Mouse (Mus musculus) right cerebral cortex, postnatal 4 days (tissue): ENCODE measurements around the gene Id3.

ENCODE experiments used
- DNase-seq: peaks from one replicate; pipeline ENCODE4 v3.0.0-alpha.2; 2022

Id3 gene

DNA sequence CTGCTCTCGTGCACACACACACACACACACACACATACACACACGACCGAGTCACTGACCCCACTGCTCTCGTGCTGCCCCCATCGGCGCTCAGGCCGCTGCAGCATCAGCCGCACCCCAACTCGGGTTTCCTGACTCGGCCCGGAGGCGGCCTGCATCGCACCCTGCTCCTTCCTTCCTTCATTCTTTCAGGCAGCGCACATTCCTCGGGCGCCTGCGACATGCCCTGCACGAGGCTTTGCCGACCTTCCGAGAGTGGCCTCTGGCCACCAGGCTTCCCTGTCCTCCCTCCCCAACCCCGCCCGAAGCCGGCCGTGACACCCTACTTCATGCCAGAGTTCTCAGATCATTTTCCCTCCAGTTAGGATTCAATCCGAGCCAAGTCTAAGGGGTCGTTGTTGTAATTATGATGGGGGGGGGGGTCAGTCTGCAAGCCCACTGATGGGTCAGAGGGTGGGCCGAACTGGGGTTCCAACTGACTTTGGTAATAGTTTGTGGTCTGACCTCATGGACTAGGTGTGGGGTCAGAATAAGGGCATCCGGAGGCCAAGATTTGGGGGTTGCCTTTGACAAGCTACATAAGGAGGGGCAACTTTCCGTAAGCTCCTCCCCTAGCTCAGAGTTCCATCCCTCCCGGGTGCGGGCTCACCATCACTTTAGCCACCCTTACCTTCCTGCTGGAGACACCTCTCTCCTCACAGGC, 5.2 kb downstream of the Id3 start:
- no peak for DNase-seq

DNA sequence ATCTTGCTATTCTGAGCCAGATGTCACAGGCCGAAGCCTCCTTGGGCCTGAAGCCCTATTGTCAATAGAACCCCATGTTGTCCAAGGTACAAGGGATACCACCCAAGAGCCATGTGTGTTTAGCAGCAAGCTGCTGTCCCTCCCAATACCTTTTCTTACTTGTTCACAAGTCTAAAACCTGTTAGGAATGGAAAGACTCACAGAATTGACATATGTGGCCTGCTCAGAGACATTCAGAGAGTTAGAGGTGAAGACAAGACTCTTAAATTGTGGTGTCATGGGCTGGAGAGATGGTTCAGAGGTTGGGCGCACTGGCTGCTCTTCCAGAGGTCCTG, 5.7 kb downstream of the Id3 start:
- DNase-seq: no peak

DNA sequence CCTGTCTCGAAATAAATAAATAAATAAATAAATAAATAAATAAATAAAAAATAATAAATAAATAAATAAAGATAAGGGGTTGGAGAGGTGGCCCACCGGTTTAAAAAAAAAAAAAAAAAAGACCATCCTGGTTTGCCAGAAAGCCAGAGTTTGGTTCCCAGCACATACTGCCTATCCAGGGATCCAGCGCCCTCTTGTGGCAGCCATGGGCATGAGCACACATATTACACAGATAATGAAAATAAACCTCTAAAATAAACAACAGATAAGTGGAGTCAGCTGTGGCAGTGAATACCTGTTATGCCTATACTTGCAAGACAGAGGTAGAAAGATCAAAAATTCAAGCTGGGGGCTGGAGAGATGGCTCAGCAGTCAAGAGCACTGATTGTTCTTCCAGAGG, 6.4 kb downstream of the Id3 start:
- DNase-seq: peak; percentile 63

DNA sequence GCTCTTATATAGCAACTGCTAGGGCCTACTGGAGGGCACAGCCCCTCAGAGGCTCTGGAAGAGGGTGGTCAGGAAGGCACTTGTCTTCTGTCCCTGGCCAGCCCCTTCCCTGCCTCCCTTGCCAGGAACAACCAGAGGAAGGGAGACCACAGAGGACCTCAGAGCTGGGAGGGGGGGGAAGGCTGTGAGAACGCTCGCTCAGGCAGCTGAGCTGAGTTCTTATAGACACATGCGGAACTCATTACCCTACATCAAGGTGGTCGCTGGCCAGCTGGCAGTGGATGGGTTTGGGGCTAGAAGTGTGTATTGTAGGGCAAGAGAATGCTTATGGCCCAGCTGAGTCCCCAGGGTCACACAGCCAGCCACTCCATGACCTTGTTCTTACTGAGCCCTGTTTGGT, 7.3 kb downstream of the Id3 start:
- no peak for DNase-seq

DNA sequence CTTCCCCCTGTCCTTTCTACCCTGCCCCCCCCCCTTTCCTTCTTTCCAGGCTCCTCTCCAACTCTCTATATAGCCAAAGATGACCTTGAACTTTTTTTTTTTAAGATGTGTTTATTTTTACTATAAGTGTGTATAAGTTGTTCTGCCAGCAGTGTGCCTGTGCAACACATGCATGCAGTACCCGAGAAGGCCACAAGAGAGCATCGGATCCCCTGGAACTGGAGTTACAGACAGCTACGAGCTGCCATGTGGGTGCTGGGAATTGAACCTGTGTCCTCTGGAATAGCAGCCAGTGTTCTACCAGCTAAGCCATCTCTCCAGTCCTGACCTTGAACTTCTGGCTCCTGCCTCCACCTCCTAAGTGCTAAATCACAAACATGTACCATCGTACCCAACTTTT, 9.5 kb downstream of the Id3 start:
- DNase-seq: no peak

DNA sequence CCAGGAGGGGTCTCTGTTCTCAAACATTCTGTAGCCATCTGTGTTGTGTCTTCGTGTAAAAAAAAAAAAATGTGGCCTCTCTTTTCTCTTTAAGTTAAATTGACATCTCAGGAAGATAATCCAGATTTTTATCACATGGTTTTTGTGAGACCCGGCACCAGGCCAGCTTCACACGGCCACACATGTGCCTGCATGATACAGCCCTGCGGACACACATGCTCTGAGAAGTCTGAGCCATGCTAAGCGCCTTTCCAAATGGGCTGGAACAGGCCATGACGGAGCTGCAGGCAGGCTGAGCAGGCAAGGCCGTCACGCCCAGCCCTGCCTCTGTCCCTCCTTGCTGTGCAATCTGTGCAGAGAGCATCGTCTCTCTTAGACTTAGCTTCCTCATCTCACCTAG, 11.2 kb downstream of the Id3 start:
- DNase-seq: no peak

DNA sequence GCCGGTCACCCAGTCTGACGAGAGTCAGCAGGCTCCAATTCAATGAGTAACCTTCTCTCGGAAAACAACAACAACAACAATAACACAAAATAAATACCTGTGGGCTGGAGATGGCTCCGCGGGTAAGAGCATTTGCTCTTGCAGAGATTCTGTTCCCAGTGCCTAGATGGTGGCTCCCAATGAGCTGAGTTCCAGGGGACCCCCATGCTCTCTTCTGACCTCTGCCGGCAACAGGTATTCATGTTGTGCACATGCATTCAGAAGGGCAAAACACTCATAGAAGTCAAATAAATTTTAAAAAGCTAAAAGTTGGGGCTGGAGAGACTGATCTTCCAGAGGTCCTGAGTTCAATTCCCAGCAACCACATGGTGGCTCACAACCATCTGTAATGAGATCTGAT, 15.2 kb downstream of the Id3 start:
- no peak for DNase-seq

DNA sequence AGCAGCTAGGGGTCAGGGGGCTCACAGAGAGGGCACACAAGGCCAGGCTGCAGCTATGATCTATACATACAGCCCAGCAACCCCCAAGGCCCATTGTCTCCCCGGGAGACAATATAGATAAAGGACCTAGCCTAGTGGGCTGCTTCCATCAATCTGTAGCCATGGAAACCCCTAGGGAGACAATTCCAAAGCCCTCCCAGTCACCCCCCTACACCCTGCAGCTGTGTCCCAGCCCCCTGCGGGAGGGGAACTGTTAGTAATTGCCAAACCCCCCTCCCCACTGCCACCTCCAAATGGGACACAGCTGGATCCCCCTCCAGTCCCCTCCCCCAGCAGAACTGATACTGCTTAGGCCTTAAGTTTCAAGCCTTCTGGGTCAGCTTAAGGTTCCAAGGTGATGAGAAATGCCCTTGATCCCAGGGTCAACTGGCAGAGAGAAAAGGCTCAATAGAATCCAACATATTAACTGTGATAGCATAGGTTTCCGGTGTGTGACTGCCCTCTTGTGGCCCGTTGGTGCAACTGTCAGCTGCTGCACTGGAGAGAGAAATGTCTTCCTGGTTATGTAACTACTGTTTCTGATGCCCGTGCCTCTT, 16.6 kb downstream of the Id3 start:
- peak; percentile 70 for DNase-seq

DNA sequence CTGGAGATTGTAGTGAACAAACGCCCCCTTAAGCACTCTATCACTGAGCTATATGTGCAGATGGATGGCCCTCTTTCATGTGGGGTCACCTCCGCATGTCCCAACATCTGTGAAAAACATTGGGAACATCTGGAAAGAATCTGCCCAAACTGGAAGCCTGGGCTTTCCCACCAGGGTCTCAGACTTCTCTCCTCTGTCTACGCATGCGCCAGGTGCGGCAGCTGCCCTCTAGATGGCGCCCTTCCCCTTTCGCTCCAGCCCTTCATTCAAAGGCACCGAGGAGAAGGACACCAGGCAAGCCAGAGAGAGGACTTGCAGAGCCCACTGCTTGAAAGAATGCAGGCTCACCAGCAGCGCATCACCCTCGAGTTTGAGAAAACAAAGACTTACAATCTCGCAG, 20.2 kb downstream of the Id3 start:
- DNase-seq: peak; percentile 89

DNA sequence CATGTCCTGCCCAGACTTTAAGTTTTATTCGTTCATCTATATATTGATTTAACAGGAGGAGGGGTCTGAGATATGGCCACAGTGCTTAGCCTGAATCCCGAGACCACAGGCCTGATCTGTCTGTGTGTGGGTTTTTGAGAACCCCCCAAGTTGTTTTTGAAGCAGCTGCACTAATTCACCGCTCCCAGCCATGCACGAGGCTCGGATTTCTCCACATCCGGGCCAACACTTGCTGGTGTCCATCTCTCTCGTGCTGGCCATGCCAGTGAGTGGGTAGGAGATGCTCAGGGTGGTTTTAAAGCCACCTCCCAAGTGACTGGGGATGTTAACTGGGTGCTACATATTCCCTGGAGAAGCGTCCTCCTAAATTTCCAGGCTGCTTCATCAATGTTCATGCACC, 21.7 kb downstream of the Id3 start:
- no peak for DNase-seq

DNA sequence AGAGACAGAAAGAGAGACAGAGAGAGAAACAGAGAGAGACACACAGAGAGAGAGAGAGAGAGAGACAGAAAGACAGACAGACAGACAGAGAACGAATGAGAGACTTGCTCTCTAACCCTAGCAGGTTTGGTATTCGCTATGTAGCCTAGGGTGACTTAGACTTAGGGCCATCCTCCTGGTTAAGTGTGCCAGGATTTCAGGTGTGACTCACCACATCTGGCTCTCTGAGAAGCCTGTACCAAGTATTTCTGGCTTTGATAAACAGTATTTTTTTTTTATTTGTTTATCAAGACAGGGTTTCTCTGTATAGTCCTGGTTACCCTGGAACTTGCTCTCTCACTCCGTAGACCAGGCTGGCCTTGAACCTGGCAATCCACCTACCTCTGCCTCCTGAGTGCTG, 24.4 kb downstream of the Id3 start:
- no peak for DNase-seq

DNA sequence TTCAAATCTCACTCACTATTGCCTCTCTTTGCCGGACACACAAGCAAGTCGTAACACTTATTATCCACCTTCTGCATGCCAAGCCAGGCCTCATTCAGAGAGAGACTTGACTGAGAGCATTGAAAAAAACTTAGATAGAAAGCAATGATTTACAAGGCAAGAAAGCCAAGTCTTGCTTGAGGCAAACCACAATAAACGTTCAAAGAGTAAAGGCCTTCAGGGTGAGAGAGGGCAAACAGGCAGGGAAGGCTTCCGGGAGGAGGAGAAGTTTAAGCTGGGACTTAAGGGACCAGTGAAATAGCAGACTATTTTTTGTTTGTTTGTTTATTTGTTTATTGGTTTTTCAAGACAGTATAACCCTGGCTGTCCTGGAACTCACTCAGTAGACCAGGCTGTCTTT, 27.1 kb downstream of the Id3 start:
- no peak for DNase-seq

DNA sequence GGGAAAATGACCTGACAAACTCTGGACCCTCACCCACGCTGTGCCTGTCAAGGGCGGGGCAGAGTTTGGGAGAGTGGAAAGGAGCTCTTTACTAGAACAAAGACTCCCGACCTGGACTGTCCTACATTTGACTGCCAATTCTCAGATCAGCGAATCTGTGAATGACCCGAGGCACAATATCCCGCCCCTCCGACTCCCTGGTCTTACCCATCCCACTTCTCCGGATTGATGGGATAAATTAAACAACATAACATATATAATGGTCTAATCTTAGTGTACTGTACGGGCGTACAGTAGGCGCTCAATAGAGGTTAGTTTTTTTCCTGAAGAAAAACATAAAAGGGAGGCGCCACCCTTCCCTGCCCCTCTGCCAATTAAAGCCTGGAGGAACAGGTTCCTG, 28.2 kb downstream of the Id3 start:
- DNase-seq: no peak

DNA sequence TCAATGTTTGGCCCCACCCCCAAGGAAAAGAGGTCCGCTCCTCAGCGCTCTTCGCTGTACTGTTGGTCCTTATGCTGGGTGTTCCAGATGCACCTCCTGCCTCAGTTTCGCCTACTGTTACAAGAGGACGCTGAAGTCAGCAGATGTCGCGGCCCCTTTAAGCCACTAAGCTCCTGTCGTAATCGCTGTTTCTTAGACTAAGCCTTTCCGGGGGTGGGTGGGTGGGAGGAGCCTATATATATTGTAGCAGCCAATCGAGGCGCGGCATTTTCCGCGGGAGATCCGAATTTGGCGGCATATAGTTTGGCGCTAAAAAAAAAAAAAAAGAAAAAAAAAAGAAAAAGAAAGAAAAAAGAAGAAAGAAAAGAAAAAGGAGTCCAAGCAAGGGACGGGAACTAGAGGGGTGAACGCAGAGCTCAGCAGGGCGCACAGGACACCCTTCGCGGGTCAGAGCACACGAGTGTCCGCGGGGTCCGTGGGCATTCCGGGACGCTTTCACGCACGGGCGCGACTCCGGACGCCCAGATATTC, 28.8 kb downstream of the Id3 start, which contains the start of gene E2f2:
E2f2 (plus strand) TSS at position 384 of the 531 bp plus-strand sequence.
- DNase-seq: peak; percentile 77

DNA sequence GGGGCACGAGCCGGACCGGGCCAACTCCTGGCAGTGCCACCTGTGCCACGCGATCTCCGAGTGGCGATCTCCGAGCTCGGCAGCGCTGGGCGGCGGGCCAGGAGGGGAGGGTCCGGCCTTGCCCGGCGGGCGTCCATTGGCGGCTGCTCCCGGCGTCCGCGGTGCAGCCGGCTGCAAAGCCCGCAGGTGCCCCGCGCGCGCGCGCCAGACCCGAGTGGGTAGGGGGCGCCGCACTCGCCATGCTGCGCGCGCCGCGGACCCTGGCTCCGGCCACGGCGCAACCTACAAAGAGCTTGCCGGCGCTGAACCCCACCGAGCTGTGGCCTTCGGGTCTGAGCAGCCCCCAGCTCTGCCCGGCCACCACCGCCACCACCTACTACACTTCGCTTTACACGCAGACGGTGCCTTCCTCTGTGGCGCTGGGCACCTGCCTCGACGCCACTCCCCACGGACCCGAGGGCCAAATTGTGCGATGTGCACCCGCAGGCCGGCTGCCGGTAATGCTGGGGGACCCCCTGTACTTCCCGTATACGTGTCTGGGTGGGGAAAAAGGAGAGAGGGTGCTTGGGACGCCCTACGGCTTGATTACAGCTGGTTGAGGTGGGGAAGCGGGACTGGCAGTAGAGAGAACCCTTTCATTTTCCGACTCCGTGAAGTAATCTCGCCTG, 29.4 kb downstream of the Id3 start:
- DNase-seq: peak; percentile 62

DNA sequence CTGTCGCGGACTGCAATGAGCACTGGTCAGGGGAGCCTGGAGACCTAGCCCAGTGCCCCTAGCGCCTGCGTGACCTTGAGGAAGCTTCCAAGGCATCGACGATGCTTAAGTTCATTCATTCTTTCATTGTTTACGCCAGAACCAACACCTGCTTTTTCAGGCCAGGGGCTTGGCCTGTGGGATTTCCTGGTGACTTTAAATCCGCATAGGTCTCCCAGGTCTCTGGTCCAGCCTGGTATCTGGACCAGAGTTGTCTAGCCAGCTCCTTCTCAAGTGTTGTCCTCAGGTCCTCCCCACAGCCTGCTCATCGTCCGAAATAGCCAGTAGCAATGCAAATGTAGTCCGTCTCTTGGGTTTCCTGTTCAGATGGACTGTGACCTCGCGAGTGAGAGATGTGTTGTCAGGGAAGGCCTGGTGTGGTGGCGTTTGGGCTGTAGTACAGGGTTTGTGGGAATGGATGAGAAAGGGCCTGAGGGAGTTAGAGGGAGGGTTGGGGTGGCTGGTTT, 30.0 kb downstream of the Id3 start:
- no peak for DNase-seq

DNA sequence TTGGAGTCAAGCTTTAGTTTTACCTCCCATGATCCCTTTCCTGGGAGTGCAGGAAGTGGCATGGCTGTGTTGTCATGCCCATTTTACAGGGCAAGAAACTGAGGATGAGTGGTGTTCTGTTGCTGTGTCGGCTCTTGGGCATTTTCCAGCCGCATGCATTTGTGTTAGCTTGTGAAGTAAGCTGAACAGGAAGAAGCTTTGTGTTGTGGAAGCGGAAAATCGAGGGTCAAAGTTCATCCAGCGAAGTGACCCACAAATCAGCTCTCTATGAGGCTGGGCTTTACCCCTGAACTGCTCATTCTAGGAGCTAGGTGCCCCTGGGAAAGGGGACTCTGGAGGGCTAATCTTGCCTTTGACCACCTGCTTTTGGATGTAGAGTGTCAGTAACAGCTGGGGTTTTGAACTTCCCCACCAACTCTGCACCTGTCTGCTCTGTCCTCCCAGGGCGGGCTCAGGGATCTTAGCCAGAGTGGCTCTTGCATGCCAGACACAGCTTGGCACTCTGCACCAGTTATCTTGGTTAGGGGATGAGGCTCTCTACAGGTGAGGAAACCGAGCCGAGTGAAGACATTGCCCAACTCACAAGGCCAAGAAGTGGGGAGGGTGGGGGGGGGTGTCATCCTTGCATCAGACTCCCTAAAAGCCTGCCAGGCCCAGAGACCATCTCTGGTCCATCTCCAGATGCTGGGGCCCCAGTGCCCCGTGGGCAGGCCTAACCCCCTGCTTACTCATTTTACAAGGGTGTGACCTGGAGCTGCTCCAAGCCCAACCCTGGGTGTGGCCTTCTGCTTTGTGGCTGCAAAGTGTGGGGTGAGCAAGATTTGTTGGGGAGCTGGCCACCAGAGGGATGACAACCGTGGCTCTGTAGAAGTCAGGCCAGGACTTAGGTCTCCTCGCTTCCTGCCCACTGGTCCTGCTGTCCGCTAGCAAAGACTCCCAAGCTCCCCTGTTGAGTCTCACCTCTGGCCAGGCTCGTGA, 31.2 kb downstream of the Id3 start:
- no peak for DNase-seq

DNA sequence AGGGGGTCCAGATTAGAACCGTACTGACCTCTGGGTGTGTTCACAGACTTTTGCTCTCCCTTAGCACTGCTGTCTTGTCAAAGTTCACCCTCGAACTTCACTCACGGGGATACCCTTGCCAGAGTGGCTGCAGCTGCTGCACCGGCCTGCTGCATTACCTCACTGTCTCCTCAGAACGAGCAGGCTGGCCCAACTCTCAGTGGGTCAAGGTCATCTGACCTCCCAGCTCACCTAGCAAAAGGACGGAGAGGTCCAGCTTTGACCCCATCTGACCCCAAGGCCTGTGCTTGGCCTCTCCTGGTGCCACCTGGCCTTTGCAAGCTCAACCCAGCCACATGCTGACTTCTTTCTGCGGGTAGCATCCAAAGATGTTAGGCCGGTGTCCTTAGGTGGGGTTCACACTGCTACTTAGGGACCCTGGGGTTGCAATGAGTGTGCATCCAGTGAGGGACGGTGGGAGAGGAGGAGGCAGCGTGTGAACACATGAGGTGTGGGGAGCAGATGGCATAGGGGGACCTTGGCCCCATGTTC, 32.8 kb downstream of the Id3 start:
- DNase-seq: no peak

DNA sequence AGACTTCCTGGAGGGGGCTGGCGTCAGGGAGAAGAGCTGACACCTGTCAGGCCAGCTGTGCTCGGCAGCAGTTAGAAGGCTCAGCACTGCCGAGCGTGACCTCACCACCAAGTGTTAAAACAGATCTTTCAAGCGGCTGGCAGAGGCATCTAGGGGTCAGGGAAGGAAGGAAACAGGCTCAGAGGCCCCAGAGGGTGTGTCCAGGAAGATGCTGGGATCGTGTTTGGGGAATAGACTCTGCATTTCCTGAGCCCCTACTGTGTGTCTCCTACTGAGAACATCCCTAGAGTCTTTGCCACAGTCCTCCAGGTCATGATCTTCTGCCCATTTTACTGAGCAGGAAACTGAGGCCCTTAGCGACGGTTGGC, 33.9 kb downstream of the Id3 start:
- DNase-seq: no peak

DNA sequence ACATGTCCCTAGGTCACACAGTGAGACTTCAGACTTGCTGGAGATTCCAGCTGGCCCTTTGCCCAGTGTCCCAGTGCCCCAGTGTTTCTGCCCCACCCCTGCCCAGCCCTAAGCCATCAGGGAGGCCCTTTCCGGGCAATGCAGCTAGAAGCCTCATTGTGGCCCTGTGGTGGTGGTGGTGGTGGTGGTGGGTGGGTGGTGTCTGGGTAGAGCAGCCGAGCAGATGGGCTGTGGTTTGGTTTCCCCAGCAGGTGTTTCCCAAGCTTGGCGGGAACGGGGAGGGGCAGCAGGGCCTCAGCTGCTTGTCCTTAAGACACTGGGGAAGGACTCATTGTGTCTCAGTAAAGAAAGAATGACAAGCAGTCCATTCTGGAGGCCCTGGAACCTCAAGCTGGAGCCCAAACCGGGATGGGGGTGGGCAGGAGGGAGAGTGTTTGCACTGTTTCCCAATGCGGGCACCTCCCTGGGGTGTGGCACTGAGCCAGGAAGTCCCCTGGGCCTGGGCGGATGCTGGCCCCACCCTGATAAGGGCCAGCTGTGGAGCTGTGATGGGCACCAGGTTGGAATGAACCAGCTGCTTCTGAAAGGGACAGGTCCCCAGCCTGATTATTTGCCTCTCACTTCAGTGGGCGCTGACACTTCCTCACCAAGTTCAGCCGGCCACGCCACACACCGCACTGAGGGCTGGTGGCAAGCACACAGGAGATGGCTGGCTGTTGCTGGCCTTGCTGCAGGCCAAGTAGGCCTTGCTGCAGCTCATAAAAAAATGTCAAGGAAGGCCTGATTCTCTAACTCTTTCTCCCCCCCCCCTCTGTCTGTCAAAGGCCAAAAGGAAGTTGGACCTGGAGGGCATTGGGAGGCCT, 34.5 kb downstream of the Id3 start:
- DNase-seq: no peak

DNA sequence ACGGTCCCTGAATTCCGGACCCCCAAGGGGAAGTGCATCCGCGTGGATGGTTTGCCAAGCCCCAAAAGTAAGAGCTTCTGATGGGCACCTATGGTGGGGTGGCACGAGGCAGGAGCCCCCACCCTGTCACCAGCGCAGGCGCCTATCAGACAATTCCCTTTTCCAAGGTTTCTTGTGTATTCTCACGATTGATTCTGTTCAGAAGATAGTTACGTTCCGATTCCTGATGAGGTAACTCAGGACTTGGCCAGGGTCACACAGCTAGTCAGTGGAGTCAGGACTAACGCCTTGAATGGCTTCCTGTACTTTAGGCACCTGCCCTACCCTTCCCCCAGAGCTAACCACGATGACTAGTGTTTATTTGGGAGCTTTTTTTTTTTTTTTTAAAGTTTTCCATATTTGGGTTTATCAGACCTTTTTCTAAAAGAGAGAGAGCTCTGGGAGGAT, 35.2 kb downstream of the Id3 start:
- DNase-seq: no peak

DNA sequence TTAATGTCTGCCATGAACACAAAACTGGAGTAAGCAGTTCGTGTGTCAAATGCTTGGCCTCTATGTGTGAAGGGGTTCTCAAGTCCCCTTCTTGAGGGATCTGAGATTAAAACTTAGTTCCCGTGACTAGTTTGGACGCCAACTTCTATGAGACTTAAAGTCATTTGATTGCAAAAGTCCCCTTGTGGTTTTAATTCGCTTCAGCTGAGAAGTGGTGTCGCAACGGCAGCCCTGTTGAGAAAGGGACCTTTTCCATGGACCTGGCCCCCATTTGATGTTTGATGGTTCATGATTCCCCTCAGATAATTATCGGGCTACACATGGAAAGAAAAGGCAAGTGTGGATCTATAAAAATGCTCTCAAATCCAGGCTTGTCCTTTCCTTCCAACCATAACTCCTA, 36.2 kb downstream of the Id3 start:
- DNase-seq: no peak
